Mouse (Mus musculus) liver, embryonic 13.5 days (tissue): ENCODE measurements around the gene Fam114a2. TPM values are rescaled to one million over a fixed set of nuclear protein-coding genes. Genes with fewer than 3 reads are reported as not detected.

Source experiments
- ATAC-seq: fragments of 200-750 bp; cut with Nextera tagmentation; 2 replicates; pipeline ENCODE4 v1.8.0; 2017; ENCODE audit warnings: low read depth, mild to moderate bottlenecking, moderate number of reproducible peaks, moderate library complexity
- DNase-seq: peaks from one replicate; pipeline ENCODE4 v3.0.0; 2022
- H3K27ac ChIP-seq: fragments of 300-500 bp; sonication (generic); 2 replicates; pipeline ENCODE4 v1.5.1; 2015; ENCODE audit warnings: moderate library complexity, mild to moderate bottlenecking, inconsistent platforms
- H3K27me3 ChIP-seq: fragments of 300-500 bp; sonication (generic); 2 replicates; pipeline ENCODE4 v1.6.1; 2015; ENCODE audit warnings: mild to moderate bottlenecking, inconsistent platforms
- H3K36me3 ChIP-seq: fragments of 300-500 bp; sonication (generic); 2 replicates; pipeline ENCODE4 v1.6.1; 2015; ENCODE audit warnings: mild to moderate bottlenecking, inconsistent platforms
- H3K4me1 ChIP-seq: fragments of 300-500 bp; sonication (generic); replicated peaks from 2 replicates; pipeline ENCODE4 v1.6.1; 2015; ENCODE audit warnings: inconsistent platforms
- H3K4me2 ChIP-seq: fragments of 300-500 bp; sonication (generic); 2 replicates; pipeline ENCODE4 v1.6.1; 2015; ENCODE audit warnings: inconsistent platforms, mild to moderate bottlenecking, moderate library complexity
- H3K4me3 ChIP-seq: fragments of 300-500 bp; sonication (generic); replicated peaks from 2 replicates; pipeline ENCODE4 v1.5.1; 2015; ENCODE audit warnings: mild to moderate bottlenecking, inconsistent platforms
- H3K9ac ChIP-seq: fragments of 300-500 bp; sonication (generic); 2 replicates; pipeline ENCODE4 v1.6.1; 2015; ENCODE audit warnings: mild to moderate bottlenecking, inconsistent platforms
- H3K9me3 ChIP-seq: fragments of 300-500 bp; sonication (generic); replicated peaks from 2 replicates; pipeline ENCODE4 v1.6.1; 2016; ENCODE audit warnings: inconsistent platforms
- WGBS: fragments of 180-500 bp; shearing (Covaris S2); methylation state at CpG from one replicate; pipeline ENCODE4 v1.1.7; 2015; ENCODE audit not compliant: insufficient replicate concordance; 5-methylcytosine and 5-hydroxymethylcytosine counted together
- polyA plus RNA-seq: library from polyadenylated mRNA; unstranded; fragments of >200 nt; fragmentation: Nextera tagmentation; extraction: Ambion mirVana; gene quantifications from 2 replicates; pipeline ENCODE4 v1.2.1, GENCODE M21; 2015

Gene Fam114a2
- polyA plus RNA-seq, 1 experiment from 2014 or later, result 31.3 TPM

DNA sequence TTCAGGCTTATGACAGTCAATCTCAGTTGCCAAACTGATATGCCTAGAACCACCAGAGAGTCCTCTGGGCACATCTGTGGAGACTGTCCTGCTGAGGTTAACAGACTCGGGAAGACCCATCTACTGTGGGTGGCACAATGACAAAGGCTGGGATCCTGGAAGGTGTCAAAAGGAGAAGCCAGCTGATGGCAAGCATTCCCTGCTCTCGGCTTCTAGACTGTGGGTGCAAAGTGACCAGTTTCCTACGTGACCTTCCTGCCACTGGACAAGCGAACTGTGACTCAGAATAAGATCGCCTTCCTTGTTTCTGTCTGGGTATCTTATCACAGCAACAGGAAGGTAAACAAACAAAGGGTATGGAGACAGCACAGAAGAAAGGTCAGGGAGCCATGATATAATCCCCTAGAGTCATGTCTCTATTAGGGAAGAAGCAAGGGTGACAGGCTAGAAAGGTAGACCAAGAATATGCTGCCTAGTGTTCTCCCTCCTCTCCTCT is 1.4 kb downstream of the Fam114a2 start:
- Histone ChIP-seq H3K4me1 (peaks cover 24% of the 10 kb centered on the region), H3K4me3 (peak overlapping the region; percentile 95), H3K27ac (no peak overlapping the region), H3K36me3 (peaks cover 15% of the 10 kb centered on the region), H3K27me3 (no peaks in the 10 kb centered on the region), H3K9me3 (no peaks in the 10 kb centered on the region), H3K9ac (peak overlapping the region; percentile 8; the same call in 1 of the 2 replicates), H3K4me2 (peak overlapping the region; percentile 80)
- DNase-seq (no peak), ATAC-seq (no peak)
- WGBS, result 54% methylated on average over 5 of the region's 5 CpGs

DNA sequence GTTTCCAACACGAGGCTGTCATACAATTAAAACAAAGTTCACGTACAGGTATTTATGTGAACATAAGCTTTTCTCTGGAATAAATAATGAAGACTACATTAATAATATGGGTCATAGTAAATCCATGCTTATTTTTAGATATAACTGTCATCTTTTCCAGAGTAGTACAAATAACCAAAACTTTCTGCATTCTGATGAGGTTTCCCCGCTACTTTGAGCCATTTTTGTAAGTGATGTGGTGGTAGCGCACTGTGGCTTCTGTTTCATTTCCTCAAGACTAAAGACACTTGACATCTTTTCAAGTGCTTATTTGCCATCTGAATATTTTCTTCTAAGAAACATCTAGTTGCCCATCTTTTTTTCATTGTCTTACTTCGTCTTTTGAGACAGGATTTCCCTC is 3.2 kb downstream of the Fam114a2 start:
- Histone ChIP-seq H3K27me3 (no peaks in the 10 kb centered on the region), H3K9ac (no peak overlapping the region), H3K4me2 (no peak overlapping the region), H3K27ac (no peak overlapping the region), H3K36me3 (peaks cover 23% of the 10 kb centered on the region), H3K4me1 (peaks cover 23% of the 10 kb centered on the region), H3K9me3 (no peaks in the 10 kb centered on the region), H3K4me3 (no peak overlapping the region)
- ATAC-seq, result no peak
- no peak for DNase-seq
- 83% methylated on average over 5 of the region's 5 CpGs for WGBS

DNA sequence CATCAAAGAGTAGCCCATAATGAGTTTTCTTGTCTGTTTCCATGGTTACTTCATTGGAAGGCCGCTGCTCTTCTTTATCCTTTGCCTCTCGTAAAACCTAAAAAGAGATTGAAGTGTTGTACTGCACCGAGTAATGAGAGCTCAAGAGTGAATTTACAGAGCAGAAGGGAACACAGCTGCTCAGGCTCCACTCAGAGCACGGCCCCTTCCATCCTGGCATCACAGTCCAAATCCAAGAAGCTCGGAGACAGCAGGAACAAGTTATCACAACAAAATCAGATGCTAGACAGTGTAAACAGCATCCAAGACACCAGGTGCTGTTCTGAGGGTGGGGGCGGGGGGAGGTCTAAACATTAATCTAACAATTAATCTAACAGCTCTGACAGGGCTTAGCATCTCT is 11.5 kb downstream of the Fam114a2 start:
- H3K36me3 ChIP-seq, result peaks cover 66% of the 10 kb centered on the region
- WGBS, result 81% methylated on average over 6 of the region's 6 CpGs

DNA sequence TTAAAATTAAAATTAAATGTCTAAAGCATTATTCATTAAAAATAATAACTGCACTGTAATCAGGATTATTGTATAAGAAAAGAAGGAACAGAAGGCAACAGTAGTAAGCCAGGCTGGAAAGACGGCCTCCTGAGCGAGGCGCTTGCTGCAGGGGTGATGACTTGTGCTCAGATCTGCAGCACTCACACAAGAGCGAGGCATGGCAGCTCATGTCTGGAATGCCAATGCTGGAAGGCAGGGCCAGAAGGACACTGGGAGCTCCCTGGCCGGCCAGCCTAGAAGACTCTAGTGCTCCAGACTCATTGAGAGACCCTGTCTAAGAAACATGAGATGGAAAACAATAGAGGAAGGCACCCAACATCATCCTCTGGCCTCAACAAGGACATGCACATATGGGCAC is 15.3 kb downstream of the Fam114a2 start:
- Histone ChIP-seq H3K9ac (no peak overlapping the region), H3K36me3 (peaks cover 72% of the 10 kb centered on the region), H3K9me3 (no peaks in the 10 kb centered on the region), H3K4me2 (no peak overlapping the region), H3K27me3 (no peaks in the 10 kb centered on the region), H3K4me3 (no peak overlapping the region), H3K4me1 (peaks cover 13% of the 10 kb centered on the region), H3K27ac (no peak overlapping the region)
- WGBS, result 87% methylated on average over 5 of the region's 5 CpGs
- DNase-seq (no peak), ATAC-seq (no peak)

More for the DNA sequence above, 11.5 kb downstream of the Fam114a2 start:
- H3K27me3 ChIP-seq, result no peaks in the 10 kb centered on the region
- no peak overlapping the region for H3K9ac ChIP-seq
- ATAC-seq, result no peak
- H3K27ac ChIP-seq, result no peak overlapping the region
- H3K4me3 ChIP-seq, result no peak overlapping the region
- no peaks in the 10 kb centered on the region for H3K9me3 ChIP-seq
- H3K4me2 ChIP-seq, result no peak overlapping the region
- DNase-seq, result no peak
- H3K4me1 ChIP-seq, result peaks cover 7% of the 10 kb centered on the region

DNA sequence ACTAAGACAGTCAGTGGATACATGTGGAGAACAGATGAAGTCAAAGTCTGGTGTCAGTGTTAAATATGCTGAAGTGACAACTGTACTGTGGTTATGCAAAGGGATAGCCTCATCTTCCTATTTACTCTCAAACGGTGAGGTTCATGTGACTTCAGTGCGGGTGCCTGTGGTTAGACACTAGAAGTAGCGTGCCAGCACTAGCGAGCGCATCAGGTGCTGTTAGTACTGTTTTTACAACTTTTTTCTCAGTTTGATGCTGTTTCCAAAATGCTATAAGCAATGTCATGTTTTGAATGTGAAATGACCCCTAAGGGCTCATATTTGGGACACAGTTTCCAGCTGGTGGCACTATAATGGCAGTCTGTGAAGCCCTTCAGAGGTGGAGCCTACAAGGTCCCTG is 20.2 kb downstream of the Fam114a2 start:
- no peak for ATAC-seq
- no peak overlapping the region for H3K9ac ChIP-seq
- H3K4me3 ChIP-seq, result no peak overlapping the region
- 85% methylated on average over 5 of the region's 5 CpGs for WGBS
- peaks cover 13% of the 10 kb centered on the region for H3K4me1 ChIP-seq
- H3K27me3 ChIP-seq, result no peaks in the 10 kb centered on the region
- H3K27ac ChIP-seq, result no peak overlapping the region
- H3K36me3 ChIP-seq, result peaks cover 62% of the 10 kb centered on the region
- no peak overlapping the region for H3K4me2 ChIP-seq
- H3K9me3 ChIP-seq, result no peaks in the 10 kb centered on the region
- DNase-seq, result no peak

DNA sequence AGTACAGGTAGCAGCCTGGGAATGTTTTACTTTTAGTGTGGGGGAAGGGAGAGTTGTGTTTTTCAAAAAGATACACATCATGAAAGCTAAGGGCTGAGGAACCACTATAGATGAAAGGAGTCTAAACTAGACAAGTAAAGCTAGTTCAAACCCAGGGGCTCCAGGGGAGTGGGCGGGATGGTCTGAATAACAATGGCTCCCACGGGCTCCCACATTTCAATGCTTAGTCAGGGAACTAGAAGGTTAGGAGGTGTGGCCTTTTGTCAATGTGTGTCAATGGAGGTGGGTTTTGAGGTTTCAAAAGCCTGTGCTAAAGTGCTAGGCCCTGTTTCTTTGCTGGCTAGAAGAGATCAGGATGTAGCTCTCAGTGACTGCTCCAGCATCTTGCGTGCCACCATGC is 20.7 kb downstream of the Fam114a2 start:
- H3K36me3 ChIP-seq, result peaks cover 67% of the 10 kb centered on the region
- 77% methylated on average over 3 of the region's 3 CpGs for WGBS

DNA sequence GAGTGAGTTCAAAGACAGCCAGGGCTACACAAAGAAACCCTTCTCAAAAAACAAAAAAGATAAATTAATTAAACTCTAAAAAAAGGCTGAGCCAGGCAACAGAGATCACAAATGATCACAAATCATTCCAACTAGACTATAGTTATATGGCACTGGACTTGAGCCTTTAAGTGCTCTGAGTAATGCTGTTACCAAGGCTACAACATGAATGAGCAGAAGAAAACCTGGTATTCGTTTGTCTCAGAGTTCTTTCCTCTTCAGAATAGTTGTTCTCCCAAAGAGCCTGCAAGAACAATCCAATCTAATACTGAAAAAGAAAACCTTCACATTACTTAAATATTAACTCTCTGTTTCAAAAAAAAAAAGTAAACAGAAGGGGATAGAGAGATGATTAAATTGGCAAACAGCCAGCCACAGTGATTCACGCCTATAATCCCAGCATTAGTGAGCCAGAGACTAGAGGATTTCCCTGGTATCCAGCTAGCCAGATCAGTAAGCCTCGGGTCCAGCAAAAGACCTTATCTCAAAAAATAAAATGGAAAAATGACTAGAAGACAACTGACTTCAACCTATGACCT is 21.9 kb downstream of the Fam114a2 start:
- no peaks in the 10 kb centered on the region for H3K27me3 ChIP-seq
- DNase-seq (no peak), ATAC-seq (no peak)
- H3K9me3 ChIP-seq, result no peaks in the 10 kb centered on the region
- 65% methylated on average over 3 of the region's 3 CpGs for WGBS
- H3K27ac ChIP-seq, result no peak overlapping the region
- H3K4me2 ChIP-seq, result no peak overlapping the region
- no peak overlapping the region for H3K9ac ChIP-seq
- H3K36me3 ChIP-seq, result peaks cover 78% of the 10 kb centered on the region
- H3K4me3 ChIP-seq, result no peak overlapping the region
- peaks cover 6% of the 10 kb centered on the region for H3K4me1 ChIP-seq

More for the DNA sequence above, 20.7 kb downstream of the Fam114a2 start:
- no peak for ATAC-seq
- Histone ChIP-seq H3K4me3 (no peak overlapping the region), H3K4me2 (no peak overlapping the region), H3K9me3 (no peaks in the 10 kb centered on the region), H3K27ac (no peak overlapping the region), H3K9ac (no peak overlapping the region), H3K4me1 (peaks cover 16% of the 10 kb centered on the region), H3K27me3 (no peaks in the 10 kb centered on the region)
- no peak for DNase-seq

DNA sequence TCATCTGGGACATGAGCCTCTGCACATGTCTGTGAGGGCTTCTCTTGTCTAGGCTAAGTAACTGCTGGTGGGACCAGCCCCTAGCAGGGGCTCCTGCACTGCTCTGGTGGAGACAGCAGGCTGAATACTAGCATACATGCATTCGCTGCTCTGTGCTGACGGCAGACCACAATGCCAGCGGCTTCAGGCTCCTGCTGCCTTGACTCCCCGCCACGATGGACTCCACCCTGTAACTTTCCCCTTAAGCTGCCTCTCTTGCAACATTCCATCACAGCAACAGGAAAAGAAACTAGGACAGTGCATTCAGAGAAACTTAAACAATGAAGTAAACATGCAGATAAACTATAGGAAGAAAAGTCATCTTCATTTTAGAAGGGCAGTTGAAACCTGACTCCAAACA is 30.0 kb downstream of the Fam114a2 start:
- Histone ChIP-seq H3K4me2 (no peak overlapping the region), H3K4me1 (0 out of 2 replicates have a peak, but pooled peaks cover 3% of the 10 kb centered on the region), H3K4me3 (no peak overlapping the region), H3K36me3 (peaks cover 73% of the 10 kb centered on the region), H3K9me3 (no peaks in the 10 kb centered on the region), H3K27me3 (no peaks in the 10 kb centered on the region), H3K9ac (no peak overlapping the region), H3K27ac (no peak overlapping the region)
- ATAC-seq (no peak), DNase-seq (no peak)
- 77% methylated on average over 5 of the region's 5 CpGs for WGBS

DNA sequence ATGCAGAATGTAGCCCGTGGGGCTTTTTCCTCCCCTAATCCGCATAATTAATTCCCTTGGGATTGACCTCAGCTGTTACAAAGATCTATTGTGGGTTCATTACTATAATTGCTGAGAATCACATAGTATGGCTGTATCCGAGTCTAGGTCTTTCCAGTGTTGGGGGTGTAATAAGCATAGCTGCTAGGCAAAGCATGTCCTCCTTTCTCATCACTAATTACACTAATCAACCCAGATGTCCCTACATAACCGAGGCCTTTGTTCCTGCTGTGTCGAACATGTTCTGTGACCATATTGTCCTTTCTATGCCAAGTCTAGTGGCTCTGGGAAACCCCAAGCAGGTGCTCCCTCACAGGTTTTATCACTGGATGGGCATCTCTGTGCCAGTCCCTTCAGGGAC is 40.3 kb downstream of the Fam114a2 start:
- Histone ChIP-seq H3K4me3 (no peak overlapping the region), H3K9me3 (no peaks in the 10 kb centered on the region), H3K9ac (no peak overlapping the region), H3K36me3 (peaks cover 19% of the 10 kb centered on the region), H3K4me2 (no peak overlapping the region), H3K4me1 (no peaks in the 10 kb centered on the region), H3K27ac (no peak overlapping the region), H3K27me3 (no peaks in the 10 kb centered on the region)
- DNase-seq, result no peak
- no peak for ATAC-seq
- WGBS, result 77% methylated on average over 5 of the region's 5 CpGs

DNA sequence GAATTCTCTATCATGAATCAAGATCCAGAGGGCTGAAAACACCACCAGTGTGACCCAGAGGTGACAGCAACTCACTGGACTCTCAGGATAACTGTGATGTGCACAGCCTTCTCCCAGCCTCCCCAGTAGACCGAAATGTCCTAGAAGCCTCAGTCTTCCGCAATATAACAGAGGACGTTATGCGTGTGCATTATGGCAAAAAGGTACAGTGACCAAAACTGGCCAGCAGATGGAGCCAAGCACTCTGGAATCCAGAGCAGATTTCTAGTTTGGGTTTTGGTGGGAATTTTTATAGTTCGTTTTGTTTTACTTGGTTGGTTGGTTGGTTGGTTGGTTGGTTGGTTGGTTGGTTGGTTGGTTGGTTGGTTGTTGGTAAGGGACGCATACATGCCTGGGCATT is 43.3 kb downstream of the Fam114a2 start:
- ATAC-seq, result no peak
- Histone ChIP-seq H3K36me3 (no peaks in the 10 kb centered on the region), H3K27ac (no peak overlapping the region), H3K27me3 (no peaks in the 10 kb centered on the region), H3K9ac (no peak overlapping the region), H3K4me1 (no peaks in the 10 kb centered on the region), H3K9me3 (no peaks in the 10 kb centered on the region), H3K4me2 (no peak overlapping the region), H3K4me3 (no peak overlapping the region)
- WGBS, result 36% methylated on average over 6 of the region's 6 CpGs
- DNase-seq, result no peak

DNA sequence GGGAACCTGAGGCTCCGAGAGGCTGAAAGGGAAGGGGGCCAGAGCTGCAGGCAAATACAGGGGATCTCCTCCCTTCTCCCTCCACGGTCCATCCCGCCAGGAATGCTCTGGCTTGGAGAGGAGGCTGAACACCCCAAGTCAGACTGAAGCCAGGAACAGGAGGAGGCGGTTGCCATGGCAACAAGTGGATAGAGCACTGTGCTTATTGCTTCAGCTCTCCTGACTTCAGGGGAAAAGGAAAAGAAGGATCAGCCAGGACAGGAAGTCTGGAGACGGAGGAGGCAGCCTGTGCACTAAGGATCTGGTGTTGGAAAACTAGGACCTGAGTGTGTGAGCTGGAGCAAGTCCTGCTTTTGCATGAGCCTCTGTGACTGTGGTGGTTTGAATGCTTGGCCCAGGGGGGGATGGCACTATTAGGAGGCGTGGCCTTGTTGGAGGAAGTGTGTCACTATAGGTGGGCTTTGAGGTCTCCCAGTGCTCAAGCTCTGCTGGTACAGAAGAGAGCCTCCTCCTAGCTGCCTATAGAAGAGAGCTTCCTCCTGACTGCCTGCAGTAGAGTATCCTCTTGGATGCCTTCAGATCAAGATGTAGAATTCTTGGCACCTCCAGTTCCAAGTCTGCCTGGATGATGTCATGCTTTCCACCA is 44.0 kb downstream of the Fam114a2 start:
- 58% methylated on average over 6 of the region's 6 CpGs for WGBS
- ATAC-seq, result no peak
- Histone ChIP-seq H3K27me3 (no peaks in the 10 kb centered on the region), H3K36me3 (no peaks in the 10 kb centered on the region), H3K4me3 (no peak overlapping the region), H3K4me2 (no peak overlapping the region), H3K27ac (no peak overlapping the region), H3K9me3 (no peaks in the 10 kb centered on the region), H3K4me1 (no peaks in the 10 kb centered on the region), H3K9ac (no peak overlapping the region)
- DNase-seq, result no peak

DNA sequence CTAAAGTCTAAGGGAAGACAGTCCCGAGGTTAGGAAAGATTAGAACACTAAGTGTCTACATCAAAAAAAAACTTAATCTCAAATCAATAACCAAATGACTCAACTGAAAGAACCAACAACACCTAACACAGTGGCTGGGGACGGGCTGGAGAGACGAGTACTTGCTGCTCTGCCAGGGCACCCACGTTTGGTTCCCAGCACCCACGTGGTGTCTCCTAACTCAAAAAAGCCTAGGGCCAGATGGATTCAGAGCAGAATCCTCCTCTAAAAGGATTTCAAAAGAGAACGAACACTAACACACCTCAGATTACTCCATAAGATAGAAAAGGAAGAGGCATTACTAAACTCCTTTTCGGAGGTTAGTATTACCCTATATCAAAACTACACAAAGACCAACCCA is 47.4 kb downstream of the Fam114a2 start:
- WGBS, result 60% methylated on average over 7 of the region's 7 CpGs
- ATAC-seq, result no peak
- no peaks in the 10 kb centered on the region for H3K27me3 ChIP-seq
- no peaks in the 10 kb centered on the region for H3K36me3 ChIP-seq
- no peak overlapping the region for H3K27ac ChIP-seq
- H3K9me3 ChIP-seq, result no peaks in the 10 kb centered on the region
- no peak overlapping the region for H3K9ac ChIP-seq
- H3K4me1 ChIP-seq, result 0 out of 2 replicates have a peak, but pooled peaks cover 4% of the 10 kb centered on the region
- no peak overlapping the region for H3K4me2 ChIP-seq
- no peak overlapping the region for H3K4me3 ChIP-seq
- DNase-seq, result no peak
